Mouse (Mus musculus) lung, adult 2 months (tissue): Measurements from ENCODE around the gene Slc1a7.

Experiments used
- CTCF ChIP-seq: fragments of 200-500 bp; IDR thresholded peaks from 2 replicates; pipeline ENCODE4 v1.5.1; 2011; ENCODE audit warnings: mild to moderate bottlenecking, low read length, control low read depth; ENCODE audit not compliant: insufficient read depth
- POLR2A ChIP-seq: fragments of 200-500 bp; IDR thresholded peaks from 2 replicates; pipeline ENCODE4 v1.6.1; 2011; ENCODE audit warnings: low read depth, mild to moderate bottlenecking, control low read depth, low read length, borderline replicate concordance; ENCODE audit errors: extremely low read depth

DNA sequence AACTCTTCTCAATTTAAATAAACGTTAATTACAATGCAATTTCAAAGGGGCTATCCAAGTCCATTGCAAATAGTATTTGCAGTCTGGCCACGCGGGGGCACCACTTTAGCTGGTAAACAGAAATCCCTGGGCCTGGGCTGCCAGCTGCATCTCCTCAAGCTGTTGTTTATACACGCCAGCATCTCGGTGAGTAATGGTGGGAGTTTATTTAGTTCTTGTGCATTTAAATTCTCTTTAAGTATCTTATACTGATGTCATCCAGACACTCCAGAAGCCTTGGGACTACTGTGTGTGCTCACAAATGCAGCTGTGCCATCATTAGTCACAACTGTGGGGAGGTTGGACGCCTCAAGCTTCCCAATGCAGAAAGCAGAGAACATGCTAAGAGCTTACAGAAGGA is 30.8 kb upstream of the Slc1a7 start:
- no peak for TF ChIP-seq POLR2A
- TF ChIP-seq CTCF, result peak; percentile 53
